Mouse (Mus musculus) heart, embryonic 15.5 days (tissue): Measurements from ENCODE around the gene Rcor1. TPM values are rescaled to one million over a fixed set of nuclear protein-coding genes. Genes with fewer than 3 reads are reported as not detected.

Experiments
- ATAC-seq: fragments of 200-750 bp; cut with Nextera tagmentation; replicated peaks from 2 replicates; pipeline ENCODE4 v1.8.0; 2017; ENCODE audit warnings: low read depth, moderate TSS enrichment; ENCODE audit not compliant: insufficient number of reproducible peaks, insufficient read depth, low FRiP score
- H3K27ac ChIP-seq: fragments of 300-500 bp; sonication (generic); 2 replicates; pipeline ENCODE4 v1.5.1; 2015; ENCODE audit warnings: mild to moderate bottlenecking, inconsistent platforms
- H3K27me3 ChIP-seq: fragments of 300-500 bp; sonication (generic); 2 replicates; pipeline ENCODE4 v1.6.1; 2015; ENCODE audit warnings: inconsistent platforms
- H3K36me3 ChIP-seq: fragments of 300-500 bp; sonication (generic); 2 replicates; pipeline ENCODE4 v1.6.1; 2015; ENCODE audit warnings: mild to moderate bottlenecking, inconsistent platforms
- H3K4me1 ChIP-seq: fragments of 300-500 bp; sonication (generic); replicated peaks from 2 replicates; pipeline ENCODE4 v1.6.1; 2015; ENCODE audit warnings: inconsistent platforms
- H3K4me2 ChIP-seq: fragments of 300-500 bp; sonication (generic); 2 replicates; pipeline ENCODE4 v1.6.1; 2015; ENCODE audit warnings: inconsistent platforms, mild to moderate bottlenecking, moderate library complexity
- H3K4me3 ChIP-seq: fragments of 300-500 bp; sonication (generic); 2 replicates; pipeline ENCODE4 v1.5.1; 2015; ENCODE audit warnings: mild to moderate bottlenecking, inconsistent platforms
- H3K9ac ChIP-seq: fragments of 300-500 bp; sonication (generic); 2 replicates; pipeline ENCODE4 v1.6.1; 2015; ENCODE audit warnings: mild to moderate bottlenecking, inconsistent platforms
- H3K9me3 ChIP-seq: fragments of 300-500 bp; sonication (generic); replicated peaks from 2 replicates; pipeline ENCODE4 v1.6.1; 2016; ENCODE audit warnings: inconsistent platforms
- WGBS: fragments of 180-500 bp; shearing (Covaris S2); methylation state at CpG from one replicate; pipeline ENCODE4 v1.1.7; 2015; ENCODE audit warnings: mixed read lengths; 5-methylcytosine and 5-hydroxymethylcytosine counted together
- polyA plus RNA-seq: library from polyadenylated mRNA; unstranded; fragments of >200 nt; fragmentation: Nextera tagmentation; extraction: Ambion mirVana; gene quantifications from 2 replicates; pipeline ENCODE4 v1.2.1, GENCODE M21; 2015

Rcor1 gene
- polyA plus RNA-seq, 1 experiment from 2014 or later, result 6.5 TPM

- no peaks in the 10 kb centered on the region for H3K36me3 ChIP-seq
- H3K4me2 ChIP-seq, result no peak overlapping the region
- no peak overlapping the region for H3K9ac ChIP-seq
- H3K27me3 ChIP-seq, result no peaks in the 10 kb centered on the region
- ATAC-seq, result no peak
- no peak overlapping the region for H3K27ac ChIP-seq
- no peaks in the 10 kb centered on the region for H3K9me3 ChIP-seq
- no peak overlapping the region for H3K4me3 ChIP-seq
- H3K4me1 ChIP-seq, result no peaks in the 10 kb centered on the region
- WGBS, result 57% methylated on average over 3 of the region's 3 CpGs
These were observed 17.6 kb upstream of the Rcor1 start for GRCm38 (mm10) chr12:111021577-111021976.

- 30% methylated on average over 19 of the region's 19 CpGs for WGBS
- Histone ChIP-seq H3K4me3 (no peak overlapping the region), H3K27me3 (peaks cover 4% of the 10 kb centered on the region; the same call in 1 of the 2 replicates), H3K27ac (no peak overlapping the region), H3K9me3 (no peaks in the 10 kb centered on the region), H3K9ac (no peak overlapping the region), H3K4me1 (peaks cover 9% of the 10 kb centered on the region), H3K4me2 (peak overlapping the region; percentile 30), H3K36me3 (no peaks in the 10 kb centered on the region)
- ATAC-seq, result 0 out of 2 replicates have a peak, but pooled peaks have one; percentile 18
These were observed 10.7 kb upstream of the Rcor1 start for GRCm38 (mm10) chr12:111028176-111029167.

- peaks cover 9% of the 10 kb centered on the region for H3K4me1 ChIP-seq
- H3K36me3 ChIP-seq, result no peaks in the 10 kb centered on the region
- H3K9me3 ChIP-seq, result no peaks in the 10 kb centered on the region
- no peak overlapping the region for H3K27ac ChIP-seq
- no peak overlapping the region for H3K9ac ChIP-seq
- H3K4me2 ChIP-seq, result no peak overlapping the region
- no peak for ATAC-seq
- H3K4me3 ChIP-seq, result no peak overlapping the region
- peaks cover 4% of the 10 kb centered on the region; the same call in 1 of the 2 replicates for H3K27me3 ChIP-seq
- WGBS, result 57% methylated on average over 7 of the region's 7 CpGs
These were observed 9.8 kb upstream of the Rcor1 start for GRCm38 (mm10) chr12:111029291-111029890.

- Histone ChIP-seq H3K36me3 (no peaks in the 10 kb centered on the region), H3K9me3 (no peaks in the 10 kb centered on the region), H3K27me3 (peaks cover 4% of the 10 kb centered on the region; the same call in 1 of the 2 replicates), H3K27ac (no peak overlapping the region), H3K4me3 (no peak overlapping the region), H3K4me2 (no peak overlapping the region), H3K9ac (no peak overlapping the region), H3K4me1 (peaks cover 24% of the 10 kb centered on the region)
- WGBS, result 72% methylated on average over 5 of the region's 5 CpGs
- no peak for ATAC-seq
These were observed 6.3 kb upstream of the Rcor1 start for GRCm38 (mm10) chr12:111032839-111033238.

- H3K9ac ChIP-seq, result no peak overlapping the region
- WGBS, result 57% methylated on average over 12 of the region's 12 CpGs
- H3K9me3 ChIP-seq, result no peaks in the 10 kb centered on the region
- no peak overlapping the region for H3K27ac ChIP-seq
- H3K36me3 ChIP-seq, result no peaks in the 10 kb centered on the region
- no peaks in the 10 kb centered on the region for H3K27me3 ChIP-seq
- ATAC-seq, result no peak
- H3K4me1 ChIP-seq, result peaks cover 19% of the 10 kb centered on the region
- H3K4me2 ChIP-seq, result no peak overlapping the region
- no peak overlapping the region for H3K4me3 ChIP-seq
These were observed 3.8 kb upstream of the Rcor1 start for GRCm38 (mm10) chr12:111035182-111035824.

- peaks cover 26% of the 10 kb centered on the region for H3K4me1 ChIP-seq
- H3K36me3 ChIP-seq, result no peaks in the 10 kb centered on the region
- H3K27ac ChIP-seq, result no peak overlapping the region
- no peaks in the 10 kb centered on the region for H3K27me3 ChIP-seq
- no peak for ATAC-seq
- no peak overlapping the region for H3K4me3 ChIP-seq
- H3K9me3 ChIP-seq, result no peaks in the 10 kb centered on the region
- no peak overlapping the region for H3K4me2 ChIP-seq
- no peak overlapping the region for H3K9ac ChIP-seq
These were observed 2.9 kb upstream of the Rcor1 start for GRCm38 (mm10) chr12:111036198-111036775.

- Histone ChIP-seq H3K9ac (peak overlapping the region; percentile 81), H3K4me3 (peak overlapping the region; percentile 86), H3K4me1 (peaks cover 30% of the 10 kb centered on the region), H3K27me3 (no peaks in the 10 kb centered on the region), H3K36me3 (0 out of 2 replicates have a peak, but pooled peaks cover 3% of the 10 kb centered on the region), H3K4me2 (peak overlapping the region; percentile 90), H3K9me3 (no peaks in the 10 kb centered on the region), H3K27ac (peak overlapping the region; percentile 99)
- WGBS, result 52% methylated on average over 18 of the region's 18 CpGs
- no peak for ATAC-seq
These were observed 1.6 kb upstream of the Rcor1 start for GRCm38 (mm10) chr12:111037241-111038180.

- Histone ChIP-seq H3K4me2 (peak overlapping the region; percentile 90), H3K36me3 (0 out of 2 replicates have a peak, but pooled peaks cover 4% of the 10 kb centered on the region), H3K27me3 (no peaks in the 10 kb centered on the region), H3K27ac (peak overlapping the region; percentile 99), H3K9me3 (no peaks in the 10 kb centered on the region), H3K9ac (peak overlapping the region; percentile 81), H3K4me1 (peaks cover 30% of the 10 kb centered on the region), H3K4me3 (peak overlapping the region; percentile 86)
- peak; percentile 45 for ATAC-seq
- under 1% methylated on average over 54 of the region's 54 CpGs for WGBS
These were observed 748 bp upstream of the Rcor1 start for GRCm38 (mm10) chr12:111038231-111038975.

GRCm38 (mm10) chr12:111039771-111040530 is 800 bp downstream of the Rcor1 start:
- peak overlapping the region; percentile 83 for H3K4me2 ChIP-seq
- H3K36me3 ChIP-seq, result peaks cover 9% of the 10 kb centered on the region; the same call in 1 of the 2 replicates
- WGBS, result under 1% methylated on average over 65 of the region's 65 CpGs
- H3K9me3 ChIP-seq, result no peaks in the 10 kb centered on the region
- no peaks in the 10 kb centered on the region for H3K27me3 ChIP-seq
- peak overlapping the region; percentile 86 for H3K4me3 ChIP-seq
- peak overlapping the region; percentile 99 for H3K27ac ChIP-seq
- no peak for ATAC-seq
- H3K9ac ChIP-seq, result peak overlapping the region; percentile 96
- peaks cover 30% of the 10 kb centered on the region for H3K4me1 ChIP-seq
